Mouse (Mus musculus) right cerebral cortex, postnatal 14 days (tissue): Measurements from ENCODE around the gene Cox8b.

Source experiments
- DNase-seq: peaks from one replicate; pipeline ENCODE4 v3.0.0; 2022

The Cox8b gene

GRCm38 (mm10) chr7:140859997-140860396 is 40.2 kb downstream of the Cox8b start:
- DNase-seq: no peak

- DNase-seq: no peak
Observed at GRCm38 (mm10) chr7:140858746-140859145, 41.5 kb downstream of the Cox8b start.

GRCm38 (mm10) chr7:140857550-140858505 is 42.4 kb downstream of the Cox8b start, which contains the start of gene Bet1l:
Bet1l (minus strand) TSS chr7:140857577.
- DNase-seq: no peak

- peak; percentile 82 for DNase-seq
Observed at GRCm38 (mm10) chr7:140856785-140857549, 43.3 kb downstream of the Cox8b start, which contains the start of gene Ric8a. Ric8a (plus strand) TSS chr7:140856957.

- peak; percentile 76 for DNase-seq
Observed at GRCm38 (mm10) chr7:140855860-140856784, 44.1 kb downstream of the Cox8b start, which contains the start of gene Gm45785. Gm45785 (minus strand) TSS chr7:140856331.

GRCm38 (mm10) chr7:140855181-140855580 is 45.1 kb downstream of the Cox8b start:
- DNase-seq: no peak

- DNase-seq: no peak
Observed at GRCm38 (mm10) chr7:140854483-140854882, 45.8 kb downstream of the Cox8b start.

- DNase-seq: no peak
Observed at GRCm38 (mm10) chr7:140853386-140853785, 46.9 kb downstream of the Cox8b start.

GRCm38 (mm10) chr7:140851916-140852315 is 48.3 kb downstream of the Cox8b start:
- no peak for DNase-seq
